Mouse (Mus musculus): Measurements from ENCODE around the gene Stk32b.

Gene Stk32b

DNA sequence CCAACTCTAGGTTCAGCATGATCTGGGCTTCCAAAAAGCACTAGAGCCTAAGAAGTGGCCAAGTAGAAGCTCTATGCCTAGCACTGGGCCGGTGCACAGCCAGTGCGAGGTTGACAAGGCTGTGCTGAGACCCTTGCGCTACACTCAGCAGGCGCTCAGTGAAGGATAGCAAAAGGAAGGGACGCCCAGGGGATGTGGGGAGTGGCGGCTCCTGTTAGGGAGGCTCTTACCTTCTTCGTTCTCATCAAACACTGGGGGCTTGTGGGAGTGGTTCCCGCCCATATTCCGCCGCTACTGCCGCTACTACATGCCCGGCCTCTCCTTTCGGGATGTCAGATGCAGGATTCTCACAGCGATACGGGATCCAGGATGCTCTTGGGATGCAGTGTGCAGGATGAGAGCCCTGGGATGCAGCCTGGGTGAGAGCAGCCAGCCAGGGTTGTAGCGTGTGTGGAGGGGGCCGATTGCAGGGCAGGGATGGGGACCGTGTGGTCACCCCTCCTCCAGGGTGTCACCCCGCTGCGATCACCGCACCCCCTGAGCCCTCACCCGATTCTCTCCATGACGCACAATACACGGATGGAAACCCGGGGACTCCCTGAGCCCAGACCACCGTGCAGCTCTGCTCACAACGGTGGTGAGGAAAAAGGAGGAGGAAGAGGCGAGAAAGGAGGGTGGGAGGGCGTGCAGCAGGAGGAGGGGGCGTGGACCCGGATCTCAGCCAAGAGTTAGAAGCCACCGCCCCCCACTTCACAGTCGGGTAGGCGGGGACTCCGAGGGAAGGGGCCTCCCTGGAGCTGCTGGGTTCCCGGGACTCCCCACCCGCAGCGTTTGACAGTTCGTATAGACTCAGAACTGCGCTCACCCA is at the start of gene Stk32b:
Stk32b (minus strand) TSS at position 667 of the 868 bp plus-strand sequence.
- DNase-seq (ENCODE audit: low read depth, low spot score) = peak; percentile 70

DNA sequence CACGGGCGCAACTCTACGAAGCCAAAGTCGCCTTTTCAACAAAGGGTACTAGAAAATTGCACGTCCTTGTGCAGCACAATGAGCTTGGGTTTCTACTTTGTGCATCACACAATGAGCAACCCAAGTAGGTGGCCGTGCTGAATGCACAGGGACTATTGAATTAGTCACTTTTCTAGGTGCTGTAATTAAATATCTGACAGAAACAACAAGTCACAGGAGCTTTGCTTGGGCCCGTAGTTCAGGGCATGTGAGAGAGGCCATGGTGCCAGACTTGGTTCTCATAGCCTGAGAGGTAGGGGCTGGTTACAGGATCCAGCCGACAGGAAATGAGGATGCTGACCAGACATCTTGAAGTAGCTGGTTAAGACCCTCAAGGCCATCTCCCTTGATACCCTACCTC is 48.9 kb upstream of the Stk32b start:
- DNase-seq (ENCODE audit: low read depth, low spot score) = no peak

DNA sequence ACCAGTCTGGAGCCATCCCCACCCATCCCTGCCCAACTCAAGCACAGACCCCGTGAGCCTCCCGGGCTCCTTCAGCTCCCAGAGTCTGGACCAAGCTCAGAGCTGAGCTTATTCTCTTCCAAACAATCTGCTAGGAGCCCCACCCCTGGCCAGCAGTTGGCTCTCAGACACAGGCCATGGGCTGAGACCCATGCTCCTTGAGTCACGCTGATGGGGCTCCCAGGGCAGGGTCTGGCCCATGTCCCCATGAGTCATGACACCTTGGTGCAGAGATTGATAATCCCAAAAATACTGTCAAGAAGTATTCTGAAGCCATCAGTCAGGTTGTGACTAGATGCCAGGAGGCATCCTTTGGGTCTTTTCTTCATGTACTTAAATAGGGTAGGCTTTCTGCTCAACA is 45.1 kb upstream of the Stk32b start:
- no peak for DNase-seq (ENCODE audit: low read depth, low spot score)

DNA sequence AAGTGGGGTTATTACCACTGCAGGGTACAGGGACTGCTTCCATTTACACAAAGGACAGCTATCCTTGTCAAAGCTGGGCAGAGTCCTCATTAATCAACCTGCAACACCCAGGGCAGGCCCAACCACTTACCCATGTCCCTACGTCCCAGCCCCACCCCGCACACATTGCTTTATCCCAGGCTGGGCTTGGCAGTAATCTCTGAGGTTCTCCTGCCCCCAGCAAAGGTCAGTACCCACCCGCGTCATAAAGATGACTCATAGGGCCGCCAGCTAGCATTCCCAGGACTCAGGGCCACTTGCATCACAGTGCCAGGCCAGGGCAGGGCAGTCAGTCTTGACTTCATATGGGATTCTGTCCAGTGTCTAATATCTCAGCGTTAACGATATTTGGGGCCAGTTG is 36.4 kb upstream of the Stk32b start:
- no peak for DNase-seq (ENCODE audit: low read depth, low spot score)

DNA sequence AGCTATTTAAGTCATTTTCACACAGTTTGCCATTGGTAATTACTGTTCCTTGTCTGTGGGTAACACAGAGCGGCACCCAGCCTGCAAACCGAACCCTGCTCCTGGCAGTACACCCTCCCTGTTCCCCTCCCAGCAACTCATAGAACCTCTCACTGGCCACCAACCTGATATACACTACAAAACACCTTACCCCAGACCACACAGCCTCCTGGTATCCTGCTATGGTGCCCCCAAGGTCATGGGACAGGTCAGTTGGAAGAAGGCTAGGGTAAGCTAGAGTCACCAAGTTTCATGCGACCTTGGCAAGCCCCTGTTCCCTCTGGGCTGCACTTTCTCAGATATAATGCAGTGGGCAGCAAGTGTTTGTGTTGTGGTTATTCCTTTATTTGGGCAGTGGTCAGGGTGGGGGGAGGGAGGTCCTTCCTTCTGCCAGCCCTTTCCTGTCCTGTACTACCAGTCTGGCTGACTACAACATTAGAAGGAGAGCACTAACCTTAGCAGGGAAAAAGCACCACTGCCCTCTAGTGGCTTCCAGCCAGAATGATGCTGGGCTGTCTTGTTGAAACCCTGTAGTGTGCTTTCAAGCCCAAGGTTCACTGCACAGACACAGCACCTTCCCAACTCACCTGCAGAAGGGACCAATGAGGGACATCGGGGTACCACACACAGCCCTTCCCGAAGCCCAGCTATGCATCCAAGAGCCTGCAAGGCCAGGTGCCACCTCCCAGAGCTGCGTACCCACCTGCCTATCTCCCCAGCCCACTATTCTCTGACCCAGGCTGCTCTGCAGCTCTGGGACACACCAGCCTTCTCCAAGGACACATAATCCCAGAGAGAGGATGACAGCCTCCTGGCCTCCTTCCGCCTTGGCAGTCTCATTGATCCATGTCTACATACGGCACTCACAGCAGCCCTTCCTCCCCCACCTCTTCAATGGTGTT is 35.3 kb upstream of the Stk32b start:
- DNase-seq (ENCODE audit: low read depth, low spot score) = peak; percentile 75

DNA sequence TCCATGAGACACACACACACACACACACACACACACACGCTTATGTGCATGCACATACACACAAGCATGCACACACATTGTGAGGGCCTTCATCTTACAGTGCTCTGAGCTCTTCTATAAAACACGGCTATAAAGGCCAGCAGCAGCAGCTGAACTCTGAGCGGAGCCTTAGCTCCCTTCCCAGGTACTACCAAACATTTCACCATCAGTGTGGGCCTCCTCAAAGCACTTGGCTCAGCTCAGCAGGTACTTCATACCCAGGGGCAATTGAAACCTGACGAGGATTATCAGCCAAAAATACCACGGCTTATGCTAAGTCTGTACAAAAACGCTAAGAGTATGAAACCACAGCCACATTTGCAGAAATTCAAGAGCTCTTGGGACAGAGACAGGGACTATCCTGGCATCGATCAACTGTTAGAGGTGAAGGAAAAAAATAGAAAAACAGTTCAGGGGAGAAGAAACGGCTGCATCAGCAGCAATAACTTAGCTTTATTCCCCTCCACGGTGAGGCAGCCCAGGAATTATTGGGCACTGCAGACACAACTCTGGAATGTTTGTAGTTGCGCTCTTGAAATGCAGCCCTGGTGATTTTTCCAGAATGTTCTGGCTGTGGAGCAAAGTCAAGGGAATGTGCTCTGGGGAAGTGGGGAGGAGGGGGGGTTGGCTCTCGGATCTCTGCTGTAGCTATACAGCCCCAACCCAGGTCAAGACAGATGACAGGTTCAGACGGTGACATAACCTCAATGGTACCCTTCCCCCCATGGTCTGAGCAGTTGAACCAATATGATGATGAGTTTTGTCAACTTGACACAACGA is 27.1 kb upstream of the Stk32b start:
- no peak for DNase-seq (ENCODE audit: low read depth, low spot score)

DNA sequence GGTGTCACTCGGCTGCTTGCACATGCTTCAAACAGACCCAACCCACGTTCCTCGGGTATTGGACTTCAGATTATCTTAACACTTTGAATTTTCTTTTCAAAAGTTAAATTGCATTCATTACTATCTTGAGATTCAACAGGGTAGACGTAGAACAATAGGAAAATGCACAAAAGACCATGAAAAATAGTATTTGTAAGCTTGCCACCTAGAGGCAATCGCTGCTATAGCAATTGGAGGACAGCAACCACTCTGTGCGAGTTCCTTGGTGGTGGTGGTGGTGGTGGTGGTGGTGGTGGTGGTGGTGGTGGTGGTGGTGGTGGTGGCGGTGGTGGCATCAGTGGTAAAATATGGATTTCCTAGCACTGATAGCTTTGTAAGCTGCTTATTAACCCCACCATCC is 19.2 kb upstream of the Stk32b start:
- DNase-seq (ENCODE audit: low read depth, low spot score) = no peak

DNA sequence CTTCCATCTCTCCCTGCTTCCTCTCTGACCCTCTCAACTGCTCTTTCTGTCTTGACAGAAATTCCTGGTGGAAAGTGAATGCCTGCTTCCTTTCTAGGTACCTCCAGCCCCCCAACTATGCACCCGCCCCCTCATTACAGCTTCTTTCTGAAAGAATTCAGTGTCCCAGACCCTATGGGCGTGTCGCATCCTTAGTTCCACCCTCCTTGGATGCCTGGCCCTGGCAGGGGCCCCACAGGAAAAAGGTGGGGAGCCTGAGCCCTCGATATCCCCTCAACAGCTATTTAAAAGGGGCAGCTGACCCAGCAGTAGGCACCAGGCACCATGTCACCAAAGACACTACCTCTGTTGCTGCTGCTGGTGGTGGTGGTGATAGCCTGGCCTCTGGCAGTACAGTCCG is 18.3 kb upstream of the Stk32b start, which contains the start of gene Cytl1:
Cytl1 (plus strand) TSS at position 296 of the 400 bp plus-strand sequence.
- no peak for DNase-seq (ENCODE audit: low read depth, low spot score)

DNA sequence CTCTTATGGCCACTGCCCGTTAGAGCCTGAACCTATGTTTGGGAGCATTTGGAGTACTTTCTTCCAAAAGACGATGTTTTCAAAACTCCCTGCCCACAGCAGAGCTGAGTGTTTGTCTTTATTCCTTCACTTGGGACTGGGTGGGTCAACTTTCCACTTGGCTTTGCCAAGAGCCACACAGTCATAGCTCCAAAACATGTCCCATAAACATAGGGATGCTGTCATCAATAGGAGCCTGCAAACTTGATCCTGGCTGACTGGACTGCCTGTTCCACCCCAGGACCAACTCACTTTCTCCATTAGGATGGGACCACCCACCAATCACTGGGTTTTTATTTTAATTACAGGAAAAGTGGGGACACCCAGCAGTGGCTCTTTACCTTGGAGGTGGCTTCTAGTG is 13.8 kb upstream of the Stk32b start:
- DNase-seq (ENCODE audit: low read depth, low spot score) = no peak

DNA sequence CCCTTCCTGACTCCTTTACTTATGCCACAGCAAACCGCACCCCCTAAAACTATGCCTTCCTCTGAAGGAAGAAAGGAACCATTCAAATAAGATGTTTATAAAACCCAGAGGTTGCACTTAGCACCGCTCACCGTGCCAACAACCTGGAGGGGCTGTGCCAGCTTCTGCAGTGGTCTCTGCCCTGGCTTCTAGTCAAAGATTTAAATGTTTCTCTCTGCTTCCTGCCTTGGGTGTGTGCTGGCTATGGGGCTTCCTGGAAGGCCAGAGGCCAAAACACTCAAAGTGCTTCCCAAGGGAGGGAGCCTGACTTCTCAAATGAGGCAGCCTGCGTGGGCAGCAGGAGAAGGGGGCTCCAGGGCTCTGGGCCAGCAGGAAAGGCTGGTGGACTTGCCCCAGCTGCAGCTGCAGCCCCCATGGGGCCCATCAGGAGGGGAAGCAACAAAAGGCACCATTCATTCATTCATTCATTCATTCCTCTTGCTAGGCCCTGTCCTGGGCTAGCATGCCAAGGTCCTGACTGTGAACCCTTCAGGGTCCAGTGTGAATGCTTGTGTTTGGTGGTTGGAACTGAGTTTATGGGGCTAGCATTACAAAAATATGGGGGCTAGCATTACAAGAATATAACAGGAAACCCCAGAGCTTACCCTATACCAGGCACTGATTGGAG is 8.4 kb upstream of the Stk32b start:
- no peak for DNase-seq (ENCODE audit: low read depth, low spot score)

DNA sequence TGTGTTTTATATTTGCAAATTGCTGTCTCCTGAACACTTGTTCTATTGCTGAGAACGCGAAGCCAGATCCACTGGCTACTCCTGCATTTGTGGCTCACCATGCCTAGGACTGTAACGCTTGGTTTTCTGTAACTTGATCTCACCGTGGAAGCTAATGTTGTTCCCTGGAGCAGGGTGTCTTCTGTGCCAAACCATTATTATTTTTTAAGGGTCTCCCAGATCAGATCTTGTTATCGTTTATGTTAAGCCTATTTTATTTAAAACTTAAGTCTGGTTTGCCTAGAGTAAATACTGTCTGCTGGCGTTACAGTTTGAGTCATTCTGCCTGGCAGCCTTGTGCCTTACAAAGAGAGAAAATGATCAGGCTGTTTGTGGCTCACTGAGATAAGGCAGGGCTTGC is 3.7 kb upstream of the Stk32b start:
- no peak for DNase-seq (ENCODE audit: low read depth, low spot score)

DNA sequence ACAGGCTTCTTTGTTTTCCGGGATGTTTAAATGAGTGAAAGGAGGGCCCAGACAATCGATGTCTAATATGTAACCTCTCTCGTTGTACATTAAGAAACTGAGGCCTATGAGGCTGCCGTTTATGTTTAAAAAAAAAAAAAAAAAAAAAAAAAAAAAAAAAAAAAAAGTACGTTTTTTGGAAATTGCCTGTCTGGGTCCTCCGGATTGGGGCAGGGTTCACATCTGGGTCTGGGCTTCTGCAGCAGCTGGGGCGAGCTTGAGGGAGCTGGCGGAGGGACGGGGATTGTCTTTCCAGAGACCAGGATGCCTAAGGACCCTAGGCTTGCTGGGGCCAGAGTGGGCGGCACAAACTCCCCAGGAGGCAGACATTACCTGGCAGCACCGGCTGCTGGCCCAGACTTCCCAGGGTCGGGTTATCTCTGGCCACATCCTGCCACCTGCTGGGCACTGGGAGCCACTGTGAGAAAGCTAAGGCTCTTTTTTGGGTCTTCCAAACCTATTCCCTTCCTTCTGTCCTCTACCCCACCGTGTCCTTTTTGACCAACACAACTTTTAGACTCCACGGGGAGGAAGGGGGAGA is 503 bp upstream of the Stk32b start:
- peak; percentile 56 for DNase-seq (ENCODE audit: low read depth, low spot score)

DNA sequence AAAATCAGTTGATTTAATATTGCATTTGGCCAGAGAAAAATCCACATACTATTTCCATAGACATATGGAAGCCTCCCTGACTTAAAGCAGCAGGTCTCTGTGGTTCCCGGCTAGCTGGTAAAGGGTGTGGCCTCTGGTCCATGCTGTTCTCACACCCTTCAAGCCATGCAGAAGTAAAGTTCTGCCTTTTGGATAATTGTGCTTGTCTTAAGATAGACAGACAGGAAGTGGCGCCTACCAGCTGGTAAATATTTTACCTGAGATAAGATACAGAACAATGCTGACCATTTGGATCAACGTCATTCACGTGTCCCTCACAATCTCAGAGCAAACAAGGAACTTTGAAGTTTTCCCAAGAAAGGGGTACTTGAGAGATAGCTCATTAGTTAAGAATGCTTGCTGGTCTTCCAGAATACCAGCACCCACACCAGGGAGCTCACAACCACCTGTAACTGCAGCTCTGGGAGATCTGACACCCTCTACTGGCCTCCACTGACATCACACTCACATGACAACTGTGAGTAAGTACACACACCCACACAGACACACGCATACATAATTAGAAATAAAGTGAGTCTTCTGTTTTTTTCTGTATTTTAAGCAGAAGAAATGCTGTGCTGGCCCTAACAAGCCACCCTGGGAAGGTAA is 7.6 kb downstream of the Stk32b start:
- DNase-seq (ENCODE audit: low read depth, low spot score) = no peak

DNA sequence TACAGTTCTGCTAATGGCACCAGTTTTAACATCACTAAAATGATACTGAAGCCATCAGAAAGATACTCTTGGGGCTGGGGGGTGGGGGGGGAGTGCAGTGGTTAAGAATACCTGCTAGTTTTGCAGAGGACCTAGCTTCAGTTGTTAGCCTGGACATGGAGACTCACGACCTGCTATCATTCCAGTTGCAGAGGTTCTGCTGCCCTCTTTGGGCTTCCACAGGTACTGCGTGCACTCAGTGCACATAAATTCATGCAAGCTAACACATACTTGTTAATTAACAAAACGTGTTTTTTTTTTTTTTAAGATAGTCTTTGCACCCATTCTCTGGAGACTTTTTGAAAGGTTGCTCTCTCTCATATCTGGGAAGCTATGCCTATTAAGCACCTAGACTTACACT is 8.8 kb downstream of the Stk32b start:
- no peak for DNase-seq (ENCODE audit: low read depth, low spot score)

DNA sequence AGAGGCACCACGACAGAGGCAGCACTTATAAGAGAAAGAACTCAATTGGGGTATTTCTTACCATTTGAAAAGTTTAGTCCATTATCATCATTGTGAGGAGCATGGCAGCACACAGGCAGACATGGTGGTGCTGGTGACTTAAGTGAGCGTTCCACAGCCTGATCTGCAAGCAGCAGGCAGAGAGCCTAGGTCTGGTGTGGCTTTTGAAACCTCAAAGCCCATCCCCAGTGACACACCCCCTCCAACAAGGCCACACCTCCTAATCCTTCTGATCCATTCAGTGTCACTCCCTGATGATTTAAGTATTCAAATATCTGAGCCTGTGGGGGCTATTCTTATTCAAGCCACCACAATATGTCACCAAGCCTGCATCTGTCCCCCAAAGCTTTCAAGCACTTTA is 12.0 kb downstream of the Stk32b start:
- no peak for DNase-seq (ENCODE audit: low read depth, low spot score)

DNA sequence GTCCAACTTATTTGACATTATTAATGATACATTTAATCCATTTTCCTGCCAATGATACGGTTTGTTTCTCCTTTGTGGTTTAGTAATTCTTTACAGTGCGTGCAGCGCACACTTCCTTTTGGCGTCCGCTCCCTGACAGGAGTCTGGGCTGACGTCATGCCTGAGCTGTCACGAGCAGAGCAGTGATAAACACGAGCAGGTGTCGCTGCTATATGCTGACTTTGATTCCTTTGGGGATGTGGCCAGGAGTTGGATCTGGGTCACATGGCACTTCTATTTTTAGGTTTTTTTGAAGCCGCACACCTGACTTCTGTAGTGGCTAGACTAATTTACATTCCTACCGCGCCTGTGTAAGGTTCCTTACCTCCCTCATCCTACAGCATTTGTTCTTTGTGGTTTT is 17.2 kb downstream of the Stk32b start:
- DNase-seq (ENCODE audit: low read depth, low spot score) = peak; percentile 36

DNA sequence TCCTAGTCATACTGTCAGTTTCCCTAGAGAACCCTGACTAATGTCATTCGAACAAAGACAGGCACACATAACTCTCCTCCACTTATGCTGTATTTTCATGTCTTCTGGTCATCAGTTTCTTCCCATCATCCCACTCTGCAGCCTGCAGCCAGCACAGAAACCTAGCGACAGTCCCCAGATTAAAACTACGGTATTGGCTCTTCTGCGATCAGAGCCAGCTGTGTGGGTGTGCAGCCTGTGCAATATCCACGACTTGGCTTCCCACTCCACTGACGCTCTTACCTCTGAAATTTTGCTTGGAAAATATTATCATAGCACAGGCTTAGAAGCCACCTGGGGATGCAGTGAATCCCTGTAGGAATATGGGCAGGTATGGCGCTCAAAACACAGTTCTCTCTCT is 19.7 kb downstream of the Stk32b start:
- DNase-seq (ENCODE audit: low read depth, low spot score) = no peak

DNA sequence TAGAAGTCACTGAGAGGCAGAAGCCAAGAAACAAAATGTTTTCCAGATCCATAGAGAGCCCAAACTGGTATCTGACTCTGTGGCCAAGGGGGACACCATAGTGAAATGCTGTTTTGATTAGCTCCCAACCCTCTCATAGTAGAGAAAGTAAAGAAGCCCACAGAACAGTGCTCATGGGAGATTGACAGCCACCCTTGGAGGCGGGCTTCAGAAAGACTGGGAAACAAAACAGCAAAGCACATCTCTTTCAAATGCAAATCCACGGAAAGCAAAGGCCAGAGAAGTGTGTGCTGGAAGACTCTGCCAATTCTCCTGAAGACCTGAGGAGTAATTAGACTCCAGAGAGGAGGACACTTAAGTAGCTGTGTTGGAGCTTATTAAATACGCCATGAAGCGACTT is 21.2 kb downstream of the Stk32b start:
- no peak for DNase-seq (ENCODE audit: low read depth, low spot score)

DNA sequence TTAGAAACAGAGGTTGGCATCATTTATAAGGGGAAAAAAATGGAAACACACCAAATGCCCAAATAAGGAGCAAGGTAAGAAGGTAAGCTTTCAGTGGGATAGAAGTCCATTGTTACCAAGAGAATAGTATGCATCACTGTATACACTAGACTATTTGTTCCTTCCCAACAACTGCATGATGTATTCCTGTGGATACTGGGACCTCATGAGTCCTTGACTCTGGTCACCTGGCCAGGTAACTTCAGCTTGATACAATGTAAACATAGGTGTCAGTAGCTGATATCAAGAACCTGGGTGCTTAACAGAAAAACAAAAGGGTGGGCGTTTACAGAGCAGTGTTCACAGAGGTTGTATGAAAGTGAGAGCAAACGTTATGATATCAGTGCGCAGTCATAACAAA is 24.2 kb downstream of the Stk32b start:
- DNase-seq (ENCODE audit: low read depth, low spot score) = no peak

DNA sequence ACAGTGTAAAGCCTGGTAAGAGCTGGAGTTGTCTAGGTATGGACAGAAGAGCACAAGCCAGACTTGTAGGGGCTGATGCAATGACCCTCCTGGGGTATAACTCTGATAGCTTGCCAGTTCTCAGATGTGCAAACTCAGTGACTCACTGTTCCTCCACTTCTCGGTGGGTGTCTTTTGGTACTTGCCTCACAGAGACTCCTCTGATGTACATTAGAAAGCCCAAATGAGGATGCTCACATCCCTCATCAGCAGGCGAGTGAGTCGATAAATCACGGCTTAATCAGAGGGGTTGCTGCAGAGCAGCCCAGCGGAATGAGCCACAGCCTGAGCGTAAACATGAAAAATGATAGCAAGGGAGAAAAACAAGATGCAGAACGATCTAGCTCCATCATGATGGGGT is 46.2 kb downstream of the Stk32b start:
- DNase-seq (ENCODE audit: low read depth, low spot score) = no peak
